Mouse (Mus musculus) limb, embryonic 14.5 days (tissue): ENCODE results near the gene Mutyh. TPM values are rescaled to one million over a fixed set of nuclear protein-coding genes. Genes with fewer than 3 reads are reported as not detected.
"Not testable (repeated sequence)": the region's sequence is repeated elsewhere in the genome, so short reads cannot be mapped to it uniquely, and the experiment has no call there.

Experiments
- ATAC-seq: fragments of 200-750 bp; cut with Nextera tagmentation; 2 replicates; pipeline ENCODE4 v1.8.0; 2017; ENCODE audit warnings: low read depth, moderate number of reproducible peaks, moderate TSS enrichment; ENCODE audit not compliant: low FRiP score
- DNase-seq: peaks from one replicate; pipeline ENCODE4 v3.0.0-alpha.2; 2015; ENCODE audit warnings: low spot score
- H3K27ac ChIP-seq: fragments of 300-500 bp; sonication (generic); replicated peaks from 2 replicates; pipeline ENCODE4 v1.5.1; 2014; ENCODE audit warnings: low read depth, mild to moderate bottlenecking, low read length, moderate library complexity, mixed read lengths
- H3K27me3 ChIP-seq: fragments of 300-500 bp; sonication (generic); 2 replicates; pipeline ENCODE4 v1.6.1; 2014; ENCODE audit warnings: low read length, mixed read lengths; ENCODE audit not compliant: control insufficient read depth, insufficient read depth
- H3K36me3 ChIP-seq: fragments of 300-500 bp; sonication (generic); 2 replicates; pipeline ENCODE4 v1.6.1; 2014; ENCODE audit warnings: mild to moderate bottlenecking, low read length, moderate library complexity, mixed read lengths; ENCODE audit not compliant: control insufficient read depth, insufficient read depth
- H3K4me1 ChIP-seq: fragments of 300-500 bp; sonication (generic); 2 replicates; pipeline ENCODE4 v1.6.1; 2014; ENCODE audit warnings: antibody characterized with exemption, low read length, mixed read lengths; ENCODE audit not compliant: control insufficient read depth, insufficient read depth
- H3K4me2 ChIP-seq: fragments of 300-500 bp; sonication (generic); replicated peaks from 2 replicates; pipeline ENCODE4 v1.6.1; 2014; ENCODE audit warnings: low read depth, mild to moderate bottlenecking, low read length, moderate library complexity; ENCODE audit not compliant: severe bottlenecking
- H3K4me3 ChIP-seq: fragments of 300-500 bp; sonication (generic); replicated peaks from 2 replicates; pipeline ENCODE4 v1.5.1; 2014; ENCODE audit warnings: low read length
- H3K9ac ChIP-seq: fragments of 300-500 bp; sonication (generic); 2 replicates; pipeline ENCODE4 v1.6.1; 2014; ENCODE audit warnings: mild to moderate bottlenecking, low read depth, low read length, moderate library complexity; ENCODE audit not compliant: severe bottlenecking
- H3K9me3 ChIP-seq: fragments of 300-500 bp; sonication (generic); 2 replicates; pipeline ENCODE4 v1.6.1; 2016; ENCODE audit warnings: low read length; ENCODE audit not compliant: control insufficient read depth
- POLR2A ChIP-seq: fragments of 200-500 bp; IDR thresholded peaks from 2 replicates; pipeline ENCODE4 v1.8.0; 2012; ENCODE audit warnings: inconsistent platforms, mild to moderate bottlenecking, moderate library complexity, borderline replicate concordance; ENCODE audit not compliant: insufficient read depth, insufficient read length; ENCODE audit errors: extremely low read depth
- WGBS: fragments of 180-500 bp; shearing (Covaris S2); extraction: QIAGEN DNeasy Blood & Tissue Kit; methylation state at CpG from one replicate; pipeline ENCODE4 v1.1.7; 2014; 5-methylcytosine and 5-hydroxymethylcytosine counted together
- polyA plus RNA-seq, 2 experiments: library from polyadenylated mRNA; depleted of rRNA in 1 of 2; stranded (reverse) in 1 of 2; unstranded in 1 of 2; fragments of >200 nt; fragmentation: Nextera tagmentation in 1 of 2; extraction: Ambion mirVana in 1 of 2; gene quantifications; 2 replicates each; pipeline versions ENCODE4 v1.2.1 to v1.2.3; 2012 to 2014

The Mutyh gene
- polyA plus RNA-seq, 2 experiments = 10.2 to 26.8 TPM

- ATAC-seq (no peak), DNase-seq (no peak)
- H3K4me1 ChIP-seq = peaks cover 4% of the 10 kb centered on the region; the same call in 1 of the 2 replicates
- H3K9ac ChIP-seq = no peak overlapping the region
- no peak overlapping the region for H3K27ac ChIP-seq
- no peaks in the 10 kb centered on the region for H3K36me3 ChIP-seq
- no peaks in the 10 kb centered on the region for H3K27me3 ChIP-seq
- WGBS = 23% methylated on average over 6 of the region's 6 CpGs
- H3K4me3 ChIP-seq = no peak overlapping the region
- H3K4me2 ChIP-seq = no peak overlapping the region
- H3K9me3 ChIP-seq = no peaks in the 10 kb centered on the region
- TF ChIP-seq POLR2A = no peak
These were observed 22.5 kb downstream of the Mutyh start for GRCm38 (mm10) chr4:116830070-116830368.

- Histone ChIP-seq H3K36me3 (no peaks in the 10 kb centered on the region), H3K27ac (no peak overlapping the region)
- 28% methylated on average over 2 of the region's 2 CpGs for WGBS
These were observed 31.5 kb downstream of the Mutyh start for GRCm38 (mm10) chr4:116838999-116839398.

DNA sequence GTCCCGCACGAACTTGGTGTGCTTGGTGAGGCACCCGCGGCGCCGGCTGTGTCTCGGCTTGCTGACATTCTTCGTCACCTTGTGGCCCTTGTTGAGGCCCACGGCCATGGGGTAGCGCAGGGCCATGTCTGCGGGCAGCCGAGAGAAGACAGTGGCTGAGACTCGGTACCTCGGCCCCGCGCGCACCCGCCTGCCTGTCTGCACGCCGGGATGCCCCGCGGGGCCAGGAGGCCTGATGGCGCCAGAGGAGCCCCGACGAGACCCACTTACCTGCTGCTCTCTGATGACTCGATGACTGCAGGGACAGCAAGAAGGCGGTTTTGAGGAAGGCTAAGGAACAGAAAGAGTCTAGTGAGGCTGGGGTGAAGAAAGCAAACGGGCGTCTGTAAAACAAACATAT, 32.6 kb downstream of the Mutyh start:
- H3K4me1 ChIP-seq, DNase-seq, H3K4me3 ChIP-seq, H3K9me3 ChIP-seq, ATAC-seq, H3K9ac ChIP-seq, H3K27me3 ChIP-seq, H3K36me3 ChIP-seq, H3K27ac ChIP-seq: not testable (repeated sequence)
- 0 out of 2 replicates have a peak overlapping the region, but pooled peaks have one; percentile 23 for H3K4me2 ChIP-seq
- WGBS = 22% methylated on average over 21 of the region's 29 CpGs

More at GRCm38 (mm10) chr4:116838999-116839398, 31.5 kb downstream of the Mutyh start:
- H3K4me3 ChIP-seq = no peak overlapping the region
- TF ChIP-seq POLR2A = no peak
- DNase-seq = no peak
- H3K27me3 ChIP-seq = no peaks in the 10 kb centered on the region
- H3K9ac ChIP-seq = no peak overlapping the region
- H3K9me3 ChIP-seq = no peaks in the 10 kb centered on the region
- no peak for ATAC-seq
- H3K4me2 ChIP-seq = no peak overlapping the region
- no peaks in the 10 kb centered on the region for H3K4me1 ChIP-seq

- no peaks in the 10 kb centered on the region for H3K36me3 ChIP-seq
- ATAC-seq (no peak), DNase-seq (no peak)
- H3K27ac ChIP-seq = no peak overlapping the region
- H3K4me1 ChIP-seq = no peaks in the 10 kb centered on the region
- no peak overlapping the region for H3K4me2 ChIP-seq
- no peaks in the 10 kb centered on the region for H3K9me3 ChIP-seq
- H3K27me3 ChIP-seq = no peaks in the 10 kb centered on the region
- TF ChIP-seq POLR2A = no peak
- H3K9ac ChIP-seq = no peak overlapping the region
- 85% methylated on average over 6 of the region's 6 CpGs for WGBS
- no peak overlapping the region for H3K4me3 ChIP-seq
These were observed 33.3 kb downstream of the Mutyh start for GRCm38 (mm10) chr4:116840841-116841240.

- Histone ChIP-seq H3K36me3 (no peaks in the 10 kb centered on the region), H3K9me3 (no peaks in the 10 kb centered on the region), H3K27me3 (no peaks in the 10 kb centered on the region), H3K9ac (no peak overlapping the region), H3K4me3 (no peak overlapping the region), H3K27ac (no peak overlapping the region), H3K4me2 (no peak overlapping the region), H3K4me1 (no peaks in the 10 kb centered on the region)
- TF ChIP-seq POLR2A = no peak
- DNase-seq (no peak), ATAC-seq (no peak)
- WGBS = 99% methylated on average over 3 of the region's 3 CpGs
These were observed 36.8 kb downstream of the Mutyh start for GRCm38 (mm10) chr4:116844324-116844723.

GRCm38 (mm10) chr4:116849901-116850300, 42.4 kb downstream of the Mutyh start:
- DNase-seq (no peak), ATAC-seq (no peak)
- no peak for TF ChIP-seq POLR2A
- Histone ChIP-seq H3K4me3 (no peak overlapping the region), H3K4me1 (no peaks in the 10 kb centered on the region), H3K4me2 (no peak overlapping the region), H3K9ac (no peak overlapping the region), H3K36me3 (no peaks in the 10 kb centered on the region), H3K27ac (no peak overlapping the region), H3K27me3 (no peaks in the 10 kb centered on the region), H3K9me3 (no peaks in the 10 kb centered on the region)
- 65% methylated on average over 3 of the region's 3 CpGs for WGBS
